Mouse (Mus musculus) kidney, adult 2 months (tissue): Measurements from ENCODE around the gene Sde2.

Experiments
- CTCF ChIP-seq: fragments of 200-500 bp; conservative IDR thresholded peaks from 2 replicates; pipeline ENCODE4 v1.5.1; 2011; ENCODE audit warnings: low read depth, mild to moderate bottlenecking, control low read depth, low read length, moderate library complexity, mixed read lengths; ENCODE audit not compliant: insufficient read depth, insufficient read length
- POLR2A ChIP-seq: fragments of 200-500 bp; IDR thresholded peaks from one replicate; pipeline ENCODE4 v1.6.1; 2011; ENCODE audit warnings: low read depth, low read length, control low read depth

- TF ChIP-seq POLR2A (no peak), CTCF (no peak)
These were observed 35.4 kb upstream of the Sde2 start for GRCm38 (mm10) chr1:180815371-180816024.
